Mouse (Mus musculus) intestine, embryonic 15.5 days (tissue): ENCODE measurements around the gene Il2. TPM values are rescaled to one million over a fixed set of nuclear protein-coding genes. Genes with fewer than 3 reads are reported as not detected.

Source experiments
- ATAC-seq: fragments of 200-750 bp; cut with Nextera tagmentation; 2 replicates; pipeline ENCODE4 v1.8.0; 2017; ENCODE audit warnings: moderate TSS enrichment, moderate library complexity
- H3K27ac ChIP-seq: fragments of 300-500 bp; sonication (generic); 2 replicates; pipeline ENCODE4 v1.5.1; 2015; ENCODE audit warnings: mild to moderate bottlenecking, inconsistent platforms
- H3K27me3 ChIP-seq: fragments of 300-500 bp; sonication (generic); replicated peaks from 2 replicates; pipeline ENCODE4 v1.6.1; 2015; ENCODE audit warnings: inconsistent platforms
- H3K36me3 ChIP-seq: fragments of 300-500 bp; sonication (generic); 2 replicates; pipeline ENCODE4 v1.6.1; 2015; ENCODE audit warnings: inconsistent platforms
- H3K4me1 ChIP-seq: fragments of 300-500 bp; sonication (generic); replicated peaks from 2 replicates; pipeline ENCODE4 v1.6.1; 2015; ENCODE audit warnings: inconsistent platforms
- H3K4me2 ChIP-seq: fragments of 300-500 bp; sonication (generic); replicated peaks from 2 replicates; pipeline ENCODE4 v1.6.1; 2015; ENCODE audit warnings: mild to moderate bottlenecking, inconsistent platforms
- H3K4me3 ChIP-seq: fragments of 300-500 bp; sonication (generic); replicated peaks from 2 replicates; pipeline ENCODE4 v1.5.1; 2015; ENCODE audit warnings: inconsistent platforms
- H3K9ac ChIP-seq: fragments of 300-500 bp; sonication (generic); 2 replicates; pipeline ENCODE4 v1.6.1; 2015; ENCODE audit warnings: inconsistent platforms
- H3K9me3 ChIP-seq: fragments of 300-500 bp; sonication (generic); 2 replicates; pipeline ENCODE4 v1.6.1; 2016; ENCODE audit warnings: inconsistent platforms
- WGBS: fragments of 180-500 bp; shearing (Covaris S2); methylation state at CpG from one replicate; pipeline ENCODE4 v1.1.7; 2015; 5-methylcytosine and 5-hydroxymethylcytosine counted together
- polyA plus RNA-seq: library from polyadenylated mRNA; unstranded; fragments of >200 nt; fragmentation: Nextera tagmentation; extraction: Ambion mirVana; gene quantifications from 2 replicates; pipeline ENCODE4 v1.2.1, GENCODE M21; 2015

The Il2 gene
- polyA plus RNA-seq, 1 experiment from 2014 or later: 0.39 TPM

- ATAC-seq: no peak
- no peak overlapping the region for H3K4me2 ChIP-seq
- 73% methylated on average over 2 of the region's 2 CpGs for WGBS
These were observed 16.1 kb upstream of the Il2 start for GRCm38 (mm10) chr3:37141827-37142226.

GRCm38 (mm10) chr3:37140168-37140906 lies 14.6 kb upstream of the Il2 start:
- no peak for ATAC-seq
- Histone ChIP-seq H3K27ac (no peak overlapping the region), H3K36me3 (no peaks in the 10 kb centered on the region), H3K9ac (no peak overlapping the region), H3K9me3 (no peaks in the 10 kb centered on the region), H3K4me3 (no peak overlapping the region), H3K4me1 (no peaks in the 10 kb centered on the region), H3K4me2 (no peak overlapping the region), H3K27me3 (no peaks in the 10 kb centered on the region)
- WGBS: 90% methylated on average over 6 of the region's 6 CpGs

More at GRCm38 (mm10) chr3:37141827-37142226, 16.1 kb upstream of the Il2 start:
- no peaks in the 10 kb centered on the region for H3K27me3 ChIP-seq
- H3K4me1 ChIP-seq: no peaks in the 10 kb centered on the region
- no peaks in the 10 kb centered on the region for H3K36me3 ChIP-seq
- H3K9ac ChIP-seq: no peak overlapping the region
- no peak overlapping the region for H3K27ac ChIP-seq
- no peaks in the 10 kb centered on the region for H3K9me3 ChIP-seq
- H3K4me3 ChIP-seq: no peak overlapping the region

GRCm38 (mm10) chr3:37139192-37139591 lies 13.4 kb upstream of the Il2 start:
- ATAC-seq: no peak

GRCm38 (mm10) chr3:37137231-37137630 lies 11.5 kb upstream of the Il2 start:
- H3K9ac ChIP-seq: no peak overlapping the region
- 39% methylated on average over 4 of the region's 4 CpGs for WGBS
- no peaks in the 10 kb centered on the region for H3K36me3 ChIP-seq
- no peak overlapping the region for H3K27ac ChIP-seq
- no peak overlapping the region for H3K4me2 ChIP-seq
- no peak for ATAC-seq
- no peaks in the 10 kb centered on the region for H3K27me3 ChIP-seq
- H3K4me3 ChIP-seq: no peak overlapping the region
- H3K9me3 ChIP-seq: no peaks in the 10 kb centered on the region
- no peaks in the 10 kb centered on the region for H3K4me1 ChIP-seq

More at GRCm38 (mm10) chr3:37139192-37139591, 13.4 kb upstream of the Il2 start:
- no peaks in the 10 kb centered on the region for H3K36me3 ChIP-seq
- H3K27me3 ChIP-seq: no peaks in the 10 kb centered on the region
- H3K4me2 ChIP-seq: no peak overlapping the region
- H3K4me3 ChIP-seq: no peak overlapping the region
- H3K9ac ChIP-seq: no peak overlapping the region
- H3K27ac ChIP-seq: no peak overlapping the region
- no peaks in the 10 kb centered on the region for H3K4me1 ChIP-seq
- 82% methylated on average over 3 of the region's 3 CpGs for WGBS
- H3K9me3 ChIP-seq: no peaks in the 10 kb centered on the region

- H3K36me3 ChIP-seq: no peaks in the 10 kb centered on the region
- H3K4me2 ChIP-seq: no peak overlapping the region
- ATAC-seq: no peak
- no peak overlapping the region for H3K27ac ChIP-seq
- 0 out of 2 replicates have a peak, but pooled peaks cover 3% of the 10 kb centered on the region for H3K4me1 ChIP-seq
- no peaks in the 10 kb centered on the region for H3K9me3 ChIP-seq
- no peaks in the 10 kb centered on the region for H3K27me3 ChIP-seq
- no peak overlapping the region for H3K9ac ChIP-seq
- 45% methylated on average over 2 of the region's 2 CpGs for WGBS
- H3K4me3 ChIP-seq: no peak overlapping the region
These were observed 3.3 kb upstream of the Il2 start for GRCm38 (mm10) chr3:37129063-37129462.

GRCm38 (mm10) chr3:37128269-37128668 lies 2.5 kb upstream of the Il2 start:
- Histone ChIP-seq H3K27ac (no peak overlapping the region), H3K36me3 (no peaks in the 10 kb centered on the region), H3K9me3 (no peaks in the 10 kb centered on the region), H3K4me2 (no peak overlapping the region), H3K27me3 (no peaks in the 10 kb centered on the region), H3K9ac (no peak overlapping the region), H3K4me3 (no peak overlapping the region), H3K4me1 (0 out of 2 replicates have a peak, but pooled peaks cover 3% of the 10 kb centered on the region)
- peak; percentile 66 for ATAC-seq
- 30% methylated on average over 4 of the region's 4 CpGs for WGBS

- no peaks in the 10 kb centered on the region for H3K27me3 ChIP-seq
- no peaks in the 10 kb centered on the region for H3K9me3 ChIP-seq
- 65% methylated on average over 4 of the region's 4 CpGs for WGBS
- H3K27ac ChIP-seq: no peak overlapping the region
- no peaks in the 10 kb centered on the region for H3K36me3 ChIP-seq
- 0 out of 2 replicates have a peak, but pooled peaks cover 3% of the 10 kb centered on the region for H3K4me1 ChIP-seq
- H3K4me2 ChIP-seq: no peak overlapping the region
- H3K4me3 ChIP-seq: no peak overlapping the region
- ATAC-seq: no peak
- no peak overlapping the region for H3K9ac ChIP-seq
These were observed 403 bp upstream of the Il2 start for GRCm38 (mm10) chr3:37126162-37126561.

- H3K27me3 ChIP-seq: no peaks in the 10 kb centered on the region
- no peaks in the 10 kb centered on the region for H3K4me1 ChIP-seq
- no peak overlapping the region for H3K4me3 ChIP-seq
- no peak overlapping the region for H3K9ac ChIP-seq
- no peak overlapping the region for H3K4me2 ChIP-seq
- no peak for ATAC-seq
- no peaks in the 10 kb centered on the region for H3K9me3 ChIP-seq
- H3K27ac ChIP-seq: no peak overlapping the region
- H3K36me3 ChIP-seq: no peaks in the 10 kb centered on the region
These were observed 35.0 kb downstream of the Il2 start for GRCm38 (mm10) chr3:37090721-37091120.

GRCm38 (mm10) chr3:37084860-37085259 lies 40.9 kb downstream of the Il2 start:
- Histone ChIP-seq H3K27ac (no peak overlapping the region), H3K27me3 (no peaks in the 10 kb centered on the region), H3K9ac (no peak overlapping the region), H3K4me3 (no peak overlapping the region), H3K36me3 (no peaks in the 10 kb centered on the region), H3K4me2 (no peak overlapping the region), H3K4me1 (no peaks in the 10 kb centered on the region), H3K9me3 (no peaks in the 10 kb centered on the region)
- 55% methylated on average over 4 of the region's 4 CpGs for WGBS
- ATAC-seq: no peak

GRCm38 (mm10) chr3:37073211-37073610 lies 52.5 kb downstream of the Il2 start:
- H3K4me3 ChIP-seq: no peak overlapping the region
- no peaks in the 10 kb centered on the region for H3K36me3 ChIP-seq
- no peak overlapping the region for H3K9ac ChIP-seq
- H3K4me2 ChIP-seq: no peak overlapping the region
- no peaks in the 10 kb centered on the region; the same call in 1 of the 2 replicates for H3K9me3 ChIP-seq
- H3K4me1 ChIP-seq: no peaks in the 10 kb centered on the region
- no peaks in the 10 kb centered on the region for H3K27me3 ChIP-seq
- no peak for ATAC-seq
- H3K27ac ChIP-seq: no peak overlapping the region

Other genes starting within 250 kb of the Il2 start
- 0.14 and 0.44 TPM in 2 replicates for gene Adad1, start 62.4 kb downstream of the Il2 start, polyA plus RNA-seq
- not detected in 2 replicates for gene Il21, start 106.7 kb upstream of the Il2 start, polyA plus RNA-seq
- gene Bbs12, start 186.6 kb upstream of the Il2 start, polyA plus RNA-seq: 5.1 and 5.3 TPM in 2 replicates
- gene Cetn4, start 186.7 kb upstream of the Il2 start, polyA plus RNA-seq: 2.3 and 2.6 TPM in 2 replicates
- 1.7 and 2.5 TPM in 2 replicates for gene Fgf2, start 222.4 kb upstream of the Il2 start, polyA plus RNA-seq